Mouse (Mus musculus): ENCODE results near the gene Zc3h14. TPM values are rescaled to one million over a fixed set of nuclear protein-coding genes. Genes with fewer than 3 reads are reported as not detected.

The Zc3h14 gene
- polyA plus RNA-seq, 1 experiment from 2014 or later = 109 TPM

DNA sequence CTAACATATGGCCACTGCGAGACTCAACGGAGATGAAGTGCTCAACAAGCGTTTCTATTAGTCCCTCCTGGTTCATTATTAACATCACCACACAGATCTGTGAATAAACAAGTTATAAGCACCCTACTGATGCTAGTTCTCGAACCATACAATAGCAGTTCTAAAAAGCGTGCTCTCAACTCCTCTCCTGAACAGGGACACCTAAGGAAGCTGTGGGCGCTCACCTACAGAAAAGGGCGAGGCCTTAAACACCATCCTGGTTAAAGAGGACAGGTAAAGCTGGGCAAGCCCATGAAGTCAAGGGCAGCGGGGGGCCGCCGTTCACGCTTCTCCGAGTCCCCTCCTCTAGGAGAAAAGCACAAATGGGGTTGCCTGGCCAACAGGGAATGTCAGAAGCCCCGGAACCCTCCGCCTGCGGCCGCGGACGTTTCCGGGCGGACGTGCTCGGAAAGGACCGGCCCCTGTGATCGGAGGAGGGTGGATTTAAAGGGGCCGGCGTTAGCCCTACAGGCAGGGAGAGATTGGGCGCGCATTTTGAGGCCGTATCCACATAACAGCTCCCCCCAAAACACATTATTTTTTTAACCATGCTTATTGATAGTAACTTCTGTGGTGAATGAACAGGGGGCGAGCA is 12.4 kb upstream of the Zc3h14 start:
- 1% methylated on average over 30 of the region's 30 CpGs for WGBS
- ATAC-seq (replicated peaks; ENCODE audit: low FRiP score) = peak; percentile 89
- peak overlapping the region; percentile 66 for H3K27ac ChIP-seq (ENCODE audit: low read depth, low read length)

DNA sequence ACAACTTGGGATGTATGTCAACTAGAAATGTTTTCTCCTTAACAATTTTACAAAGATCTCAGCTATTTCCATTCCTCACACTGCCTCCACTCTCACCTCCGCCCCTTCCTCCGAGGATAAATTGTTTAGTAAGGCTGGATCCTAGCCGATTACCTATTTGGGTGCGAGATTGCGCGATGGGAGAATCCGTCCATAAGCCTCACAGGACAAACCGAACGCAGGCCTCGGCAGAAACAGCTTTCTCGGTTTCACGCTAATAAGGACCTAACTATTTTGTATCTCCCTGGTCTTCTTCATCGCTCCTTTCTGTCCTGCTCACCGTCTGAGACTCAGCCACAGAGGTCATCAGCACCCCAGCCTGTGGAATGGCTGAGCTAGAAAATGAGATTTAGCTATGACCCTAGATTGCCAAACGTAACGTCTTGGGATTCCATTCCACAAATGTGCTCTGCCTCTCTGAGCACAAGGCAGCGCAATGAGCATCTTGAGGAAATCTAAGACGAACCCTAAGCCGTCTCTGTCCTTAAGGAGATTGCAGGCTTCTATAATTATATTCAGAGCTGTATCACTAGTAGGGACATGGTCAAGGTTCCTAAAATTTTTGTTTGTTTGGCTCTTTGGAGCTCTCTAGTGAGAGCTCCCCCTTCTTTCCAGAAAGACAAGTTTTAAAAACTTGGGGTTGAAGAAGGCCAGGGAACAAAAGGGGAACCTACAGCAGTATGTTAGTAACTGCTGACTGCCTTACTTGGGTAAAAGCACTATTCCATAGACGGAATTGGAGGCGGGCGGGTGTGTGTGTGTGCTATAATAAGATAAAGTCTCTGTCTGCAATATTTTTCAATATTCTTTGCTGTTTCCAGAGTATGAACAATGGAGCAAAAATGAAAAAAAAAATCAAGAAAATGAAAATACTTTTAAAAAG is 11.6 kb upstream of the Zc3h14 start:
- Histone ChIP-seq H3K9ac (ENCODE audit: low read depth, low read length) (peak overlapping the region; percentile 76; the same call in 1 of the 2 replicates), H3K4me2 (peak overlapping the region; percentile 81), H3K36me3 (ENCODE audit: control insufficient read depth, insufficient read depth, low read length) (no peaks in the 10 kb centered on the region; the same call in 1 of the 2 replicates), H3K27me3 (replicated peaks; ENCODE audit: control insufficient read depth, insufficient read depth, low read length) (peaks cover 29% of the 10 kb centered on the region), H3K27ac (ENCODE audit: low read depth, low read length) (peak overlapping the region; percentile 25; the same call in 1 of the 2 replicates), H3K9me3 (ENCODE audit: control insufficient read depth, low read length) (no peaks in the 10 kb centered on the region), H3K4me1 (replicated peaks; ENCODE audit: control insufficient read depth, insufficient read depth, low read length) (peaks cover 8% of the 10 kb centered on the region), H3K4me3 (ENCODE audit: low read depth, low read length) (peak overlapping the region; percentile 68)
- ATAC-seq (replicated peaks; ENCODE audit: low FRiP score) (peak; percentile 9; the same call in 1 of the 2 replicates), DNase-seq (ENCODE audit: low spot score) (no peak)
- WGBS = 16% methylated on average over 22 of the region's 22 CpGs

More for the DNA sequence above, 12.4 kb upstream of the Zc3h14 start:
- Histone ChIP-seq H3K9me3 (ENCODE audit: control insufficient read depth, low read length) (no peaks in the 10 kb centered on the region), H3K9ac (ENCODE audit: low read depth, low read length) (peak overlapping the region; percentile 76), H3K4me3 (ENCODE audit: low read depth, low read length) (peak overlapping the region; percentile 68), H3K36me3 (ENCODE audit: control insufficient read depth, insufficient read depth, low read length) (no peaks in the 10 kb centered on the region; the same call in 1 of the 2 replicates), H3K4me2 (peak overlapping the region; percentile 81), H3K27me3 (replicated peaks; ENCODE audit: control insufficient read depth, insufficient read depth, low read length) (peaks cover 29% of the 10 kb centered on the region), H3K4me1 (replicated peaks; ENCODE audit: control insufficient read depth, insufficient read depth, low read length) (peaks cover 8% of the 10 kb centered on the region)
- peak; percentile 87 for DNase-seq (ENCODE audit: low spot score)

DNA sequence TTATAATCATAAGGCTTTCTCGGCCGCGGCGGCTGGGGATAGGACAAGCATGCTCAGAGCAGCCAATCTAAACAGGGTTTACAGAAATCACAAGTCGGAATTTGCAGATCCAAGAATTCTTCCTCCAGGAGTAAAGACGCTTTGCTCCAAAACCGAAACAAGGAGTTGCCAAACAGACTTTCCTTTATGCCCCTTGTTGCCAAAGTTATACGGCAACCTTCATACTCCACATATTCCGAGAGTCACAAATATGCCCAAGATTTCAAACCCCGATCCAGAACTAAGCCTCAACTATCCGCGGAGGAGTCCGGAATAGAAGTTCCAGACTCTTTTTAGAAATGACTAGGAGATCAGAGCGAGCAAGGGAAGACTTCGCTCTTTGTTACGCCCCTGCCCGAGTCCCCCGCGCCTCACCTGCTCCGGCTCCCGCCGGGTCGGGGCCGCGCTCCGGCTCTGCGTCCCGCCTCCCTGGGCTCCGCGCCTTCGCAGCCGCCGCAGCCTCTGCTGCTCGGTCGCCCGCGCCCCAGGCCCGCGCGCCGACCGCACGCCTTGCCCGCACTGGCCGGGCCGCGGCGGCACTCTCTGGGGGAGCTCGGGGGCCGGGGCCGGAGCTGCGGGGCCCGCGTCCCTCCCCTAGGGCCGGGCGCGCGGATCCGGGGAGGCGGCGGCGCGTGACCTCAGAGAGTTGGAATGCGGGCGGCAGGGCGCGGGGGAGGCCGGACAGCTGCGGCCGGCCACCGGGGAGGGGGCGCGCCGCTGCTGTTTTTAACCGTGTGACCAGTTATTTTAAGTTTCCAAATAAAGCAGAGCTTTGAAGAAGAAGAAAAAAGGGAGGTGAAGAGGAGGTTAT is 9.6 kb upstream of the Zc3h14 start, which contains the start of gene Ptpn21:
TSS of gene Ptpn21 (minus strand) at position 455 of the 850 bp plus-strand sequence.
- WGBS = under 1% methylated on average over 75 of the region's 75 CpGs
- Histone ChIP-seq H3K9ac (ENCODE audit: low read depth, low read length) (peak within 1 kb of the TSS; percentile 70), H3K4me1 (replicated peaks; ENCODE audit: control insufficient read depth, insufficient read depth, low read length) (peaks cover 8% of the 10 kb centered on the region), H3K27me3 (replicated peaks; ENCODE audit: control insufficient read depth, insufficient read depth, low read length) (peaks cover 29% of the 10 kb centered on the region), H3K4me3 (ENCODE audit: low read depth, low read length) (peak within 1 kb of the TSS; percentile 72), H3K9me3 (ENCODE audit: control insufficient read depth, low read length) (no peaks in the 10 kb centered on the region), H3K4me2 (peak within 1 kb of the TSS; percentile 87), H3K36me3 (ENCODE audit: control insufficient read depth, insufficient read depth, low read length) (no peaks in the 10 kb centered on the region), H3K27ac (ENCODE audit: low read depth, low read length) (peak within 1 kb of the TSS; percentile 52)
- DNase-seq (ENCODE audit: low spot score) (peak; percentile 56), ATAC-seq (replicated peaks; ENCODE audit: low FRiP score) (no peak)

DNA sequence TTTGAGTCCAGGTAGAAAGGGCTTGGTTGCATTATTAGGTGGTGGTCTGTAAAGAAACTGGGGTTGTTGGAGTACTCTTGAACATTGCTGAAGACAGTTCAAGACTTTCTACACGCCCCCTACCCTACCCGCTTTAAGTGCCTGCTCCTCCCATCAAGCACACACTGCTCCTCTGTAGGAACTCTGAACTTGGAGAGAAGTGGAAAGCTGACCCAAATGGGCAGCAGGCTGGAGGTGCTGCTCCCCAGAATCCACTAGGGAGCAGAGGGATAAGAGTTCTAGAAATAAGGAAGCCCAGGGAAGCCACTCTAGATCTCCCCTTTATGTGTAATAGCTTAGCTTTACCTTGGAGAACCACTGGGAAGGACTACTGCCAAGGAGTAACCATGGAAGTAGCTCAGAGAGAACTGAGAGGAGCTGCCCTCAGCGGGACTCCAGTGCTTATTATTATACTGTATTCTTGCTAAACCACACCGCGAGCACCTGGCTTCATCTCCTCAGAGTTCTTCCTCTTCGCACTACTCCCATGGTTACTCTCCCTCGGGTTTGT is 8.9 kb upstream of the Zc3h14 start:
- Histone ChIP-seq H3K36me3 (ENCODE audit: control insufficient read depth, insufficient read depth, low read length) (no peaks in the 10 kb centered on the region), H3K27me3 (replicated peaks; ENCODE audit: control insufficient read depth, insufficient read depth, low read length) (peaks cover 29% of the 10 kb centered on the region), H3K27ac (ENCODE audit: low read depth, low read length) (no peak overlapping the region), H3K4me2 (peak overlapping the region; percentile 87), H3K4me1 (replicated peaks; ENCODE audit: control insufficient read depth, insufficient read depth, low read length) (peaks cover 8% of the 10 kb centered on the region), H3K4me3 (ENCODE audit: low read depth, low read length) (peak overlapping the region; percentile 72), H3K9me3 (ENCODE audit: control insufficient read depth, low read length) (no peaks in the 10 kb centered on the region), H3K9ac (ENCODE audit: low read depth, low read length) (peak overlapping the region; percentile 70)
- DNase-seq (ENCODE audit: low spot score) (no peak), ATAC-seq (replicated peaks; ENCODE audit: low FRiP score) (no peak)
- 11% methylated on average over 7 of the region's 7 CpGs for WGBS

DNA sequence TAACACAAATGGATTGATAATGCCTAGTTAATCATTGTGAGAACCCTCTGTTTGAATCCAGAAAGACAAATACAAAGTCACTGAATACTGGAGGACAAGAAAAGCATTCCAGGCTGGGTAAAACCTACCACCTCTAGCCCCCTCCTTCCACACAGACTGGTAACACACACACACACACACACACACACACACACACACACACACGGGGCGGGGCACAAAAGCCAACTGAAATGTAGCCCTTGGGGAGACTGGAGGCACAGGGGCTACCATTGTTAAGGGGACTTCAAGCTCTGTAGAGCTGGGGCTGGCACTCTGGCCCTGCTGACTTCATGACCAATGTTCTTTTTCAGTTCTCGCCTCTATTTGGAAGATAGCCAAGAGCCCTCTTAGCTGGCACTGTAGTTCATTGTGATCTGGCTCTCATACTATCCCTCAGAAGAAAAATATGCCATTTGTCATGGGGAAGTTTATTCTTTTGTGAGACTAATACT is 5.7 kb upstream of the Zc3h14 start:
- Histone ChIP-seq H3K4me2 (no peak overlapping the region), H3K4me1 (replicated peaks; ENCODE audit: control insufficient read depth, insufficient read depth, low read length) (no peaks in the 10 kb centered on the region; the same call in 1 of the 2 replicates), H3K27me3 (replicated peaks; ENCODE audit: control insufficient read depth, insufficient read depth, low read length) (peaks cover 26% of the 10 kb centered on the region), H3K9ac (ENCODE audit: low read depth, low read length) (no peak overlapping the region), H3K36me3 (ENCODE audit: control insufficient read depth, insufficient read depth, low read length) (no peaks in the 10 kb centered on the region), H3K27ac (ENCODE audit: low read depth, low read length) (no peak overlapping the region), H3K4me3 (ENCODE audit: low read depth, low read length) (no peak overlapping the region), H3K9me3 (ENCODE audit: control insufficient read depth, low read length) (no peaks in the 10 kb centered on the region)
- WGBS = 61% methylated on average over 1 of the region's 3 CpGs
- ATAC-seq (replicated peaks; ENCODE audit: low FRiP score) (no peak), DNase-seq (ENCODE audit: low spot score) (no peak)

DNA sequence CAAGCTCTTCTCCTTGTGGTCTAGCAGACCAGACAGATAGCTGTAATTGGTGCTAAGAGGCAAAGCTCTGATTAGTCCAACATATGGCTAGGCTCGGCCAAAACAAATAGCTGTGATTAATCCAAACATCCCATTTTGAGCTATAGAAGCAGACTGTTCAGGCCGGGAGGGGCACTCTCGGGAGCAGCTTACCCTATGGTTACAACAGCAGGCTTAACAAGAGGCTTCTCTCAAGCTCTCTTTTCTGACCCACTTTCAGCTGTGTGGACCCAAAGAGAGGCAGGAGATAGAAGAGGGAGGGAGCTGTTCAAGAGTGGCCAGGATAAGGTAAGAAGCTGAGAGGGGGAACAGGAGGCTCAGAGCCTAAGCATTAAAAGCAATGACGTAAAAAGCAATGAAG is 1.1 kb upstream of the Zc3h14 start:
- Histone ChIP-seq H3K36me3 (ENCODE audit: control insufficient read depth, insufficient read depth, low read length) (no peaks in the 10 kb centered on the region), H3K9me3 (ENCODE audit: control insufficient read depth, low read length) (no peaks in the 10 kb centered on the region), H3K4me2 (no peak overlapping the region), H3K4me3 (ENCODE audit: low read depth, low read length) (no peak overlapping the region), H3K27me3 (replicated peaks; ENCODE audit: control insufficient read depth, insufficient read depth, low read length) (no peaks in the 10 kb centered on the region), H3K27ac (ENCODE audit: low read depth, low read length) (no peak overlapping the region), H3K4me1 (replicated peaks; ENCODE audit: control insufficient read depth, insufficient read depth, low read length) (peaks cover 11% of the 10 kb centered on the region), H3K9ac (ENCODE audit: low read depth, low read length) (no peak overlapping the region)
- WGBS = 67% methylated on average over 4 of the region's 4 CpGs
- DNase-seq (ENCODE audit: low spot score) (no peak), ATAC-seq (replicated peaks; ENCODE audit: low FRiP score) (no peak)

DNA sequence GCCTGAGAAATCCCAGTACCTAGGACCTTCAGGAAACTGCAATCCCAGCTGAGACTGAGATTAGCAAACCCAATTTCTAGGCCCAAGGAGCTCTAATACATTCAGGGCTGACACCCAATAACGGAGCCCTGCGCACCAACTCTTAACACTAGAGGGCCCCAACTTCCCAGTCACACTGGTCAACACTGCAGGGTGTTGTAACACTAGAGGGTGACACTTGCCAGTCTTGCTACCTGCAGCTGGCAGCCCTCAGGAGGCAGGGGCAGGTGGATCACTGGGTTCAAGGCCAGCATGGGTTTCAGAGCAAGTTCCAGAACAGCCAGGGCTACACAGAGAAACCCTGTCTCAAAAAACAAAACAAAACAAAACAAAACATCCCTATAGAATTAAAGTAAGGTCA is 633 bp upstream of the Zc3h14 start:
- 12% methylated on average over 2 of the region's 2 CpGs for WGBS
- H3K27ac ChIP-seq (ENCODE audit: low read depth, low read length) = no peak overlapping the region
- no peak overlapping the region for H3K4me3 ChIP-seq (ENCODE audit: low read depth, low read length)
- peak; percentile 61 for DNase-seq (ENCODE audit: low spot score)
- no peak overlapping the region for H3K9ac ChIP-seq (ENCODE audit: low read depth, low read length)
- ATAC-seq (replicated peaks; ENCODE audit: low FRiP score) = peak; percentile 78
- H3K27me3 ChIP-seq (replicated peaks; ENCODE audit: control insufficient read depth, insufficient read depth, low read length) = no peaks in the 10 kb centered on the region
- H3K36me3 ChIP-seq (ENCODE audit: control insufficient read depth, insufficient read depth, low read length) = no peaks in the 10 kb centered on the region
- H3K9me3 ChIP-seq (ENCODE audit: control insufficient read depth, low read length) = no peaks in the 10 kb centered on the region
- H3K4me1 ChIP-seq (replicated peaks; ENCODE audit: control insufficient read depth, insufficient read depth, low read length) = peaks cover 11% of the 10 kb centered on the region
- peak overlapping the region; percentile 38 for H3K4me2 ChIP-seq

DNA sequence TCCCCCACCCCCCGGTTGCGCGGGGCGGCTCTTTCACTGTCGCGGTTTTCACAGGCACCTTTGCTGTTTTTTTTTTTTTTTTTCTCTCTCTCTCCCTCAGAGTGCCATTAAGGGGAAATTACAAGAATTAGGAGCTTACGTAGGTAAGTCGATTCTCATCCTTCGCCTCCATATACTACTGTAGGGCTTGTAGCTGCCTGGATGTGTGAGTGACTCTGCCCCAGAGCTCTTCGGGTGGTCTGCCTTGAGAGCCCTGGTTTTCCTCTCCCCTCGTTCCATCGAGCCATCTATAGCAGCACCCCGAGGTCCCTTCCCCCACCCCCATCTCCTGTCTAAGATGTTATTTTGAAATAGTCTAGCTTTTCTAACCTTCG is 603 bp downstream of the Zc3h14 start:
- Histone ChIP-seq H3K27ac (ENCODE audit: low read depth, low read length) (peak overlapping the region; percentile 88), H3K9ac (ENCODE audit: low read depth, low read length) (peak overlapping the region; percentile 87), H3K36me3 (ENCODE audit: control insufficient read depth, insufficient read depth, low read length) (no peaks in the 10 kb centered on the region), H3K4me3 (ENCODE audit: low read depth, low read length) (peak overlapping the region; percentile 91), H3K27me3 (replicated peaks; ENCODE audit: control insufficient read depth, insufficient read depth, low read length) (no peaks in the 10 kb centered on the region), H3K9me3 (ENCODE audit: control insufficient read depth, low read length) (no peaks in the 10 kb centered on the region), H3K4me1 (replicated peaks; ENCODE audit: control insufficient read depth, insufficient read depth, low read length) (peaks cover 11% of the 10 kb centered on the region), H3K4me2 (peak overlapping the region; percentile 79)
- no peak for DNase-seq (ENCODE audit: low spot score)
- under 1% methylated on average over 14 of the region's 14 CpGs for WGBS
- ATAC-seq (replicated peaks; ENCODE audit: low FRiP score) = peak; percentile 31
